8 mouse cellular contexts compared by ENCODE assay signal in genomic region chr14:20765642-20766258, GRCm38 (mm10). TPM values are rescaled to one million over a fixed set of nuclear protein-coding genes. Genes with fewer than 3 reads are reported as not detected.
DNase-seq lines count a peak whose midpoint lies in the region; ATAC-seq and TF ChIP-seq lines count a peak whose summit lies in the region.

No protein-coding gene starts in this region.

- H3K4me2 ChIP-seq in hindbrain, postnatal 0 days (ENCODE audit: low read depth, low read length), result no peak overlapping the region

- H3K4me1 ChIP-seq in hindbrain, postnatal 0 days (ENCODE audit: insufficient read depth, low read length), result no peaks in the 10 kb centered on the region

- 28% methylated on average over 12 of the region's 12 CpGs for WGBS in hindbrain, postnatal 0 days
- 17% methylated on average over 12 of the region's 12 CpGs for WGBS in macrophage (ENCODE audit: missing documents)

- intact Hi-C loops in gastrocnemius, adult 2 months (cut with DNase I), result loop anchor here (1.0 to 10.0 kb wide), 3 partner anchors 33 to 229 kb away; no protein-coding TSS in a partner anchor

- peak; percentile 85 for ATAC-seq in hindbrain, postnatal 0 days

- peak; percentile 99; the same call in 1 of the 2 replicates for TF ChIP-seq CTCF in gastrocnemius, adult 2 months (IDR thresholded peaks at IDR 0.05)
- TF ChIP-seq CTCF in hindbrain, postnatal 0 days (IDR thresholded peaks at IDR 0.05; ENCODE audit: low read depth), result peak; percentile 96

- no peak overlapping the region for H3K9ac ChIP-seq in hindbrain, postnatal 0 days (replicated peaks; ENCODE audit: low read length)

- H3K36me3 ChIP-seq in hindbrain, postnatal 0 days (ENCODE audit: insufficient read depth, low read length), result peaks cover 56% of the 10 kb centered on the region
- H3K36me3 ChIP-seq in macrophage (ENCODE audit: inconsistent target), result peaks cover 28% of the 10 kb centered on the region

- H3K9me3 ChIP-seq in hindbrain, postnatal 0 days (ENCODE audit: low read length), result no peaks in the 10 kb centered on the region

- DNase-seq in T-cell, adult 2 months (ENCODE audit: low spot score), result peak; percentile 81
- peak; percentile 90 to 91 for DNase-seq in cerebellum, postnatal 36 days
- DNase-seq in gastrocnemius, adult 2 months, result peak; percentile 93
- DNase-seq in hindbrain, postnatal 0 days (ENCODE audit: low spot score), result peak; percentile 91
- DNase-seq in left cerebral cortex, adult 18-20 months (ENCODE audit: low spot score in 2 of 2), result peak; percentile 87 to 93
- DNase-seq in retina, postnatal 7 days (ENCODE audit: low read depth, low spot score), result peak; percentile 73
- DNase-seq in urinary bladder, adult 2 months (ENCODE audit: low spot score), result peak; percentile 87

- H3K79me2 ChIP-seq in macrophage (ENCODE audit: inconsistent target), result no peaks in the 10 kb centered on the region

- H3K4me3 ChIP-seq in gastrocnemius, adult 2 months, result peak overlapping the region; percentile 43
- H3K4me3 ChIP-seq in hindbrain, postnatal 0 days (ENCODE audit: low read length), result no peak overlapping the region
- no peak overlapping the region for H3K4me3 ChIP-seq in macrophage (ENCODE audit: inconsistent target)

- H3K27ac ChIP-seq in gastrocnemius, adult 2 months, result peak overlapping the region; percentile 86
- H3K27ac ChIP-seq in hindbrain, postnatal 0 days, result peak overlapping the region; percentile 9; the same call in 1 of the 2 replicates
- peak overlapping the region; percentile 66 for H3K27ac ChIP-seq in macrophage

- no peaks in the 10 kb centered on the region for H3K27me3 ChIP-seq in hindbrain, postnatal 0 days (ENCODE audit: insufficient read depth, low read length)

RNA-seq across cellular contexts. Expression of gene Camk2g, which starts 28.1 kb away (rescaled TPM):
- total RNA-seq in gastrocnemius, adult 2 months (2021), result 100 to 1,000 TPM; 162 to 163 TPM
- 204 and 248 TPM in 2 replicates for total RNA-seq in hindbrain, postnatal 0 days (2014; rRNA removed)
- polyA plus RNA-seq in hindbrain, postnatal 0 days (2015; fragmentation: Nextera tagmentation; extraction: Ambion mirVana), result 291 and 299 TPM in 2 replicates
- 100 to 1,000 TPM; 315 to 361 TPM for total RNA-seq in left cerebral cortex, adult 18-20 months (2021)
- total RNA-seq in macrophage (2018; cell fraction: chromatin; rRNA removed), result 100 to 1,000 TPM in 3 of 26 experiments, 10 to 100 TPM in 23; 14.3 to 109 (median 64.6) TPM
- total RNA-seq in macrophage (2018; cell fraction: cytosol; rRNA removed), result 10 to 100 TPM in 19 of 26 experiments, 1 to 10 TPM in 7; 4.5 to 18.4 (median 13.5) TPM
- 10 to 100 TPM in 25 of 26 experiments, 1 to 10 TPM in 1; 7.4 to 72.9 (median 29.9) TPM for total RNA-seq in macrophage (2018; cell fraction: nucleus; rRNA removed)
- polyA plus RNA-seq in macrophage (2018), result 12.2 to 24.7 TPM (median 16.2 TPM) in 3 replicates
- 134 and 139 TPM in 2 replicates for polyA plus RNA-seq in urinary bladder, adult 2 months (2012; rRNA removed)

RNA-seq across cellular contexts. Expression of gene Ndst2, which starts 31.4 kb away (rescaled TPM):
- 1 to 10 TPM; 6.2 to 7.1 TPM for total RNA-seq in gastrocnemius, adult 2 months (2021)
- 19.8 and 23.2 TPM in 2 replicates for total RNA-seq in hindbrain, postnatal 0 days (2014; rRNA removed)
- 12.4 and 16.7 TPM in 2 replicates for polyA plus RNA-seq in hindbrain, postnatal 0 days (2015; fragmentation: Nextera tagmentation; extraction: Ambion mirVana)
- 10 to 100 TPM; 16.4 to 16.8 TPM for total RNA-seq in left cerebral cortex, adult 18-20 months (2021)
- total RNA-seq in macrophage (2018; cell fraction: chromatin; rRNA removed), result 100 to 1,000 TPM in 21 of 26 experiments, 10 to 100 TPM in 5; 68.3 to 330 (median 160) TPM
- total RNA-seq in macrophage (2018; cell fraction: cytosol; rRNA removed), result 10 to 100 TPM; 24.5 to 83.9 (median 48.9) TPM
- 100 to 1,000 TPM in 21 of 26 experiments, 10 to 100 TPM in 5; 69.3 to 295 (median 131) TPM for total RNA-seq in macrophage (2018; cell fraction: nucleus; rRNA removed)
- 30.3 to 67.9 TPM (median 35.8 TPM) in 3 replicates for polyA plus RNA-seq in macrophage (2018)
- 33.1 and 36.6 TPM in 2 replicates for polyA plus RNA-seq in urinary bladder, adult 2 months (2012; rRNA removed)

RNA-seq across cellular contexts. Expression of gene Zswim8, which starts 58.4 kb away (rescaled TPM):
- total RNA-seq in gastrocnemius, adult 2 months (2021), result 10 to 100 TPM; 35.0 to 37.0 TPM
- total RNA-seq in hindbrain, postnatal 0 days (2014; rRNA removed), result 149 and 159 TPM in 2 replicates
- polyA plus RNA-seq in hindbrain, postnatal 0 days (2015; fragmentation: Nextera tagmentation; extraction: Ambion mirVana), result 31.3 and 36.8 TPM in 2 replicates
- 100 to 1,000 TPM; 151 to 155 TPM for total RNA-seq in left cerebral cortex, adult 18-20 months (2021)
- 100 to 1,000 TPM; 322 to 740 (median 494) TPM for total RNA-seq in macrophage (2018; cell fraction: chromatin; rRNA removed)
- total RNA-seq in macrophage (2018; cell fraction: cytosol; rRNA removed), result 10 to 100 TPM; 30.5 to 65.8 (median 44.9) TPM
- 100 to 1,000 TPM; 207 to 425 (median 288) TPM for total RNA-seq in macrophage (2018; cell fraction: nucleus; rRNA removed)
- polyA plus RNA-seq in macrophage (2018), result 38.2 to 53.2 TPM (median 47.0 TPM) in 3 replicates
- 120 and 121 TPM in 2 replicates for polyA plus RNA-seq in urinary bladder, adult 2 months (2012; rRNA removed)

Comparison
In these comparisons a context has a peak if more than half of its experiments do, and no peak if none do; other contexts are left out.
1. H3K27ac ChIP-seq: peak in every context shown above with its lines; median percentile 86 in gastrocnemius, adult 2 months; 66 in macrophage; 9 in hindbrain, postnatal 0 days.